In the genomic region with DNA sequence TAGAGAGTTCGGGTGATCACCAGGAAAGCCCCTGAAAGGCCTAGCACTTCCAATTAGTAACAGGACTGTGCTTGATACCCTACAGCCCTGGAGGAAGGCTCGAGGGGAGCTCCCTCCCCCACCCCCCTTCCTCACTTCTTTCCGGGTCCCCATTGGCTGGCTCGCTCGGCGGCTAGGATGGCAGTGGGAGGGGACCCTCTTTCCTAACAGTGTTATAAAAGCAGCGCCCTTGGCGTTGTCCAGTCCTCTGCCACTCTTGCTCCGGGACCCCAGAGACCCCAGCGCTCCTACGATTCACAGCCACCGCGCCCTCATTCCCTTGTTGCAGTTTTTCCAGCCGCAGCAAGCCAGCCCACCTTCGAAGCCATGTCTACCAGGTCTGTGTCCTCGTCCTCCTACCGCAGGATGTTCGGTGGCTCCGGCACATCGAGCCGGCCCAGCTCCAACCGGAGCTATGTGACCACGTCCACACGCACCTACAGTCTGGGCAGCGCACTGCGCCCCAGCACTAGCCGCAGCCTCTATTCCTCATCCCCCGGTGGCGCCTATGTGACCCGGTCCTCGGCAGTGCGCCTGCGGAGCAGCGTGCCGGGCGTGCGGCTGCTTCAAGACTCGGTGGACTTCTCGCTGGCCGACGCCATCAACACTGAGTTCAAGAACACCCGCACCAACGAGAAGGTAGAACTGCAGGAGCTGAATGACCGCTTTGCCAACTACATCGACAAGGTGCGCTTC, we compare ENCODE assay signal across 8 mouse cellular contexts. TPM values are rescaled to one million over a fixed set of nuclear protein-coding genes. Genes with fewer than 3 reads are reported as not detected.
DNase-seq lines count a peak whose midpoint lies in the region; ATAC-seq lines count a peak whose summit lies in the region.

No protein-coding gene starts in this region.

- H3K4me2 ChIP-seq in hindbrain, embryonic 14.5 days (replicated peaks) = peak overlapping the region; percentile 85
- peak overlapping the region; percentile 82 for H3K4me2 ChIP-seq in limb, embryonic 12.5 days
- H3K4me2 ChIP-seq in midbrain, embryonic 12.5 days (replicated peaks) = peak overlapping the region; percentile 63

- peaks cover 18% of the 10 kb centered on the region; the same call in 1 of the 2 replicates for H3K4me1 ChIP-seq in hindbrain, embryonic 14.5 days (replicated peaks; ENCODE audit: control insufficient read depth, insufficient read depth, low read length)
- peaks cover 18% of the 10 kb centered on the region for H3K4me1 ChIP-seq in limb, embryonic 12.5 days (replicated peaks)
- peaks cover 38% of the 10 kb centered on the region for H3K4me1 ChIP-seq in midbrain, embryonic 12.5 days

- H3K27me3 ChIP-seq in hindbrain, embryonic 14.5 days (ENCODE audit: control insufficient read depth, insufficient read depth, low read length) = no peaks in the 10 kb centered on the region
- no peaks in the 10 kb centered on the region for H3K27me3 ChIP-seq in limb, embryonic 12.5 days
- no peaks in the 10 kb centered on the region for H3K27me3 ChIP-seq in midbrain, embryonic 12.5 days

- H3K36me3 ChIP-seq in hindbrain, embryonic 14.5 days (replicated peaks; ENCODE audit: control insufficient read depth, insufficient read depth) = peaks cover 18% of the 10 kb centered on the region
- H3K36me3 ChIP-seq in limb, embryonic 12.5 days = peaks cover 24% of the 10 kb centered on the region
- peaks cover 17% of the 10 kb centered on the region for H3K36me3 ChIP-seq in midbrain, embryonic 12.5 days

- WGBS in hindbrain, embryonic 14.5 days = under 1% methylated on average over 46 of the region's 46 CpGs
- under 1% methylated on average over 46 of the region's 46 CpGs for WGBS in limb, embryonic 12.5 days
- under 1% methylated on average over 46 of the region's 46 CpGs for WGBS in midbrain, embryonic 12.5 days

- no peaks in the 10 kb centered on the region for H3K9me3 ChIP-seq in hindbrain, embryonic 14.5 days (ENCODE audit: control insufficient read depth, low read length)
- H3K9me3 ChIP-seq in limb, embryonic 12.5 days = no peaks in the 10 kb centered on the region
- H3K9me3 ChIP-seq in midbrain, embryonic 12.5 days = no peaks in the 10 kb centered on the region

- peak overlapping the region; percentile 91 for H3K27ac ChIP-seq in hindbrain, embryonic 14.5 days
- H3K27ac ChIP-seq in limb, embryonic 12.5 days = peak overlapping the region; percentile 94
- peak overlapping the region; percentile 97 for H3K27ac ChIP-seq in midbrain, embryonic 12.5 days (replicated peaks)

- peak overlapping the region; percentile 80 for H3K9ac ChIP-seq in hindbrain, embryonic 14.5 days
- H3K9ac ChIP-seq in limb, embryonic 12.5 days (replicated peaks) = peak overlapping the region; percentile 83
- peak overlapping the region; percentile 98 for H3K9ac ChIP-seq in midbrain, embryonic 12.5 days (replicated peaks)

- peak; percentile 92 for ATAC-seq in hindbrain, embryonic 14.5 days (ENCODE audit: low FRiP score)
- ATAC-seq in limb, embryonic 12.5 days (ENCODE audit: insufficient number of reproducible peaks, insufficient read depth, low FRiP score, low TSS enrichment, low read depth) = peak; percentile 89
- peak; percentile 90 for ATAC-seq in midbrain, embryonic 12.5 days (ENCODE audit: low FRiP score, low read depth)

- peak overlapping the region; percentile 74 for H3K4me3 ChIP-seq in hindbrain, embryonic 14.5 days (replicated peaks; ENCODE audit: low read length)
- peak overlapping the region; percentile 77 for H3K4me3 ChIP-seq in limb, embryonic 12.5 days (replicated peaks)
- H3K4me3 ChIP-seq in midbrain, embryonic 12.5 days = peak overlapping the region; percentile 94

- peak; percentile 19 to 37 for DNase-seq in frontal cortex, postnatal 14 days (ENCODE audit: low spot score in 2 of 2)
- DNase-seq in frontal cortex, postnatal 36 days (ENCODE audit: low spot score in 2 of 2) = no peak
- DNase-seq in cerebellum, adult 8-10 months = peak; percentile 23
- peak; percentile 84 for DNase-seq in gastrocnemius, adult 18-20 months (ENCODE audit: low spot score)
- DNase-seq in hindbrain, embryonic 14.5 days (ENCODE audit: low spot score) = peak; percentile 81
- peak; percentile 60 to 64 for DNase-seq in spleen, adult 18-20 months

RNA-seq across cellular contexts. Expression of a gene that starts 0.5 kb away (rescaled TPM):
- total RNA-seq in gastrocnemius, adult 18-20 months (2021) = 100 to 1,000 TPM; 101 to 171 TPM
- 448 TPM in 2 replicates for polyA plus RNA-seq in hindbrain, embryonic 14.5 days (2014; fragmentation: Nextera tagmentation; extraction: Ambion mirVana)
- polyA plus RNA-seq in limb, embryonic 12.5 days (2016; fragmentation: Nextera tagmentation; extraction: Ambion mirVana) = 485 and 505 TPM in 2 replicates
- polyA plus RNA-seq in midbrain, embryonic 12.5 days (2016; fragmentation: Nextera tagmentation; extraction: Ambion mirVana) = 1,184 and 1,191 TPM in 2 replicates

RNA-seq across cellular contexts. Expression of a gene that starts 29.8 kb away (rescaled TPM):
- total RNA-seq in gastrocnemius, adult 18-20 months (2021) = 1 to 10 TPM; 4.6 to 4.8 TPM
- polyA plus RNA-seq in hindbrain, embryonic 14.5 days (2014; fragmentation: Nextera tagmentation; extraction: Ambion mirVana) = 8.2 and 11.7 TPM in 2 replicates
- polyA plus RNA-seq in limb, embryonic 12.5 days (2016; fragmentation: Nextera tagmentation; extraction: Ambion mirVana) = 9.3 and 11.0 TPM in 2 replicates
- 8.2 and 10.5 TPM in 2 replicates for polyA plus RNA-seq in midbrain, embryonic 12.5 days (2016; fragmentation: Nextera tagmentation; extraction: Ambion mirVana)

Comparison
In these comparisons a context has a peak if more than half of its experiments do, and no peak if none do; other contexts are left out.
1. DNase-seq: peak in frontal cortex, postnatal 14 days (2 of 2), cerebellum, adult 8-10 months (single experiment), gastrocnemius, adult 18-20 months (single experiment), hindbrain, embryonic 14.5 days (single experiment) and spleen, adult 18-20 months (2 of 2); none in frontal cortex, postnatal 36 days (0 of 2).
2. Peak in every context shown above with its lines, with median percentiles within 50 percentile points of each other: ATAC-seq, H3K27ac ChIP-seq, H3K4me2 ChIP-seq, H3K4me3 ChIP-seq and H3K9ac ChIP-seq.